Mouse (Mus musculus) heart, adult 2 months (tissue): Measurements from ENCODE around the gene Wipf3. TPM values are rescaled to one million over a fixed set of nuclear protein-coding genes. Genes with fewer than 3 reads are reported as not detected.

Experiments
- DNase-seq, 2 experiments: peaks; one replicate each; pipeline ENCODE4 v3.0.0; 2021
- H3K27ac ChIP-seq: fragments of 200-600 bp; 2 replicates; pipeline ENCODE4 v1.8.1; 2022
- H3K27me3 ChIP-seq: fragments of 200-500 bp; 2 replicates; pipeline ENCODE4 v1.6.1; 2012; ENCODE audit warnings: mild to moderate bottlenecking, low read length, inconsistent platforms, mixed read lengths; ENCODE audit not compliant: control insufficient read depth, insufficient read depth
- H3K36me3 ChIP-seq: fragments of 200-500 bp; 2 replicates; pipeline ENCODE4 v1.6.1; 2012; ENCODE audit warnings: low read length, inconsistent platforms; ENCODE audit not compliant: control insufficient read depth, insufficient read depth
- H3K4me1 ChIP-seq: fragments of 200-500 bp; 2 replicates; pipeline ENCODE4 v1.6.1; 2011; ENCODE audit warnings: low read length; ENCODE audit not compliant: control insufficient read depth, insufficient read depth
- H3K4me3 ChIP-seq: fragments of 200-600 bp; 2 replicates; pipeline ENCODE4 v1.8.1; 2022
- H3K79me2 ChIP-seq: fragments of 200-500 bp; replicated peaks from 2 replicates; pipeline ENCODE4 v1.6.1; 2012; ENCODE audit warnings: mild to moderate bottlenecking, inconsistent platforms, low read length, moderate library complexity, mixed read lengths; ENCODE audit not compliant: control insufficient read depth, insufficient read depth
- H3K9ac ChIP-seq: fragments of 200-500 bp; 2 replicates; pipeline ENCODE4 v1.6.1; 2012; ENCODE audit warnings: low read depth, mild to moderate bottlenecking, control low read depth, inconsistent platforms, low read length, mixed read lengths
- CTCF ChIP-seq: fragments of 200-600 bp; IDR thresholded peaks from 2 replicates; pipeline ENCODE4 v1.8.1; 2022; ENCODE audit warnings: antibody characterized with exemption, mild to moderate bottlenecking, moderate library complexity
- EP300 ChIP-seq: fragments of 200-500 bp; IDR thresholded peaks from 2 replicates; pipeline ENCODE4 v1.6.1; 2011; ENCODE audit warnings: low read depth, low read length, control low read depth; ENCODE audit not compliant: insufficient read depth
- POLR2A ChIP-seq: fragments of 200-500 bp; IDR thresholded peaks from 2 replicates; pipeline ENCODE4 v1.6.1; 2011; ENCODE audit warnings: mild to moderate bottlenecking, low read depth, low read length, control low read depth; ENCODE audit not compliant: insufficient read depth
- WGBS: fragments of 180-500 bp; shearing (Covaris S2); methylation state at CpG from one replicate; pipeline ENCODE4 v1.1.7; 2018; 5-methylcytosine and 5-hydroxymethylcytosine counted together
- intact Hi-C: fragments of 180-260 bp; cut with DNase I; formaldehyde crosslinking; loops from one replicate; pipeline ENCODE4 v1.15.1; 2025
- polyA plus RNA-seq: library from polyadenylated mRNA; depleted of rRNA; stranded (reverse); fragments of >200 nt; gene quantifications from 2 replicates; pipeline ENCODE4 v1.2.3, GENCODE M21; 2012
- total RNA-seq, 2 experiments: library from RNA; stranded (reverse); gene quantifications; 2 replicates each; pipeline ENCODE4 v1.2.3; 2021

Wipf3 gene
- total and polyA plus RNA-seq, 3 experiments, result 12.2 to 47.2 (median 26.3) TPM

DNA sequence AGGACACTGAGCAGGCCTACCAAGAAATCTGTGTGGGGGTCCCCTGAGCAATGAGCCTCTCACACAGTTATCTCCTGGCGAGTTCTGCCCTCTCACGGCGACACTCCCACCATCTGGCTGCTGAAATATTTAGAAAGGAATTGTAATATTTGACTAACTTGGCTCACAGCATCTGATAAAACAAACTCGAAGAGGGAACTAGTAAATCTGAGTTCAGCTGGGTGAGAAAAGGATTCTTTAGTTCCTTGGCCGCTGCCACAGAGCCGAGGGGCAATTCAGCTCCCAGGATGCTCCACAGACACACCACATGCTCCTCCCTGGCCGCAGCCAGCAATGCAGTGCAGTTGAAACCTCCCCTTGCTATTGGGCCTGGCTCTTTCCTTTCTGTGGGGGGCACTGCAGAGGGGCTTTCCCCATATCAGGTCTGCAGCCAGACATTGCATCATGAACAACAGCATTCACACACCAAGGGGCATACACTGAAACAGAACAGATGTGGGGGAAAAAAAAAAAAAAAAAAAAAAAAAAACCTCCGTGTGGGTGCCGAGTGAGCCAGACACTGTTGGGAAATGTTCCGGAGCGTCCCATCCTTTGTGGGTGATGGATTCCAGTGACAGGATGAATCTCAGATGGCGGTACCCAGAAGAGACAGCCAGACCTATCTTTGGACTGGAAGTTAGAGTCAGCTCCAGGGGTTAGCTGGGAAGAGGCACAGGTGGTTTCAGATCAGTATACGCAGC lies 3.6 kb downstream of the Wipf3 start:
- H3K9ac ChIP-seq, result no peak overlapping the region
- WGBS, result 52% methylated on average over 13 of the region's 13 CpGs
- TF ChIP-seq CTCF (no peak), POLR2A (no peak), EP300 (no peak)
- peaks cover 2% of the 10 kb centered on the region for H3K79me2 ChIP-seq
- H3K4me1 ChIP-seq, result peaks cover 2% of the 10 kb centered on the region; the same call in 1 of the 2 replicates
- H3K4me3 ChIP-seq, result no peak overlapping the region
- intact Hi-C loops, result loop anchor here (5.0 kb wide), 1 partner anchor 44 kb away; no protein-coding TSS in a partner anchor
- H3K27ac ChIP-seq, result no peak overlapping the region
- no peak for DNase-seq
- no peaks in the 10 kb centered on the region for H3K36me3 ChIP-seq
- no peaks in the 10 kb centered on the region for H3K27me3 ChIP-seq

DNA sequence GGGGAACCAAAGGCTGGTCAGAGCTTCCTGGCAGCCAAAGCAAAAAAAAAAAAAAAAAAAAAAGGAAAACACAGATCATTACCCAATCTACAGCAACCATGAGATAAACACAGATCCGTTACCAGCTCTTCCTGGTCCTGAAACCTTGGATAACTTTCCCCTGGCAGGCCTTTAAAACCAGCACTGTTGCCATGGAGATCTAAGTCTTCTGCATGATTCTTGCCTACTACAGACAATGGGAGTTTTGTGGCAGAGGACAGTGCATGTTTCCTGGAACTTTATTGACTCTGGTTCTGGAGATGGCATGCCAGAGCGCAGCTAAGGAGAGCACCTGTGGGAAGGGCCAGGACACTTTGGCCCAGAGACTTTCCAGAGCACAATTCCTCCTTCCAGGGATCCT lies 4.8 kb downstream of the Wipf3 start:
- H3K79me2 ChIP-seq, result peaks cover 2% of the 10 kb centered on the region
- intact Hi-C loops, result loop anchor here (5.0 kb wide), 1 partner anchor 43 kb away; no protein-coding TSS in a partner anchor
- H3K4me1 ChIP-seq, result peaks cover 2% of the 10 kb centered on the region; the same call in 1 of the 2 replicates
- WGBS, result 65% methylated on average over 2 of the region's 2 CpGs
- no peak overlapping the region for H3K4me3 ChIP-seq
- no peak overlapping the region for H3K9ac ChIP-seq
- DNase-seq, result no peak
- H3K27me3 ChIP-seq, result no peaks in the 10 kb centered on the region
- H3K36me3 ChIP-seq, result no peaks in the 10 kb centered on the region
- TF ChIP-seq POLR2A (no peak), EP300 (no peak), CTCF (no peak)
- no peak overlapping the region for H3K27ac ChIP-seq

DNA sequence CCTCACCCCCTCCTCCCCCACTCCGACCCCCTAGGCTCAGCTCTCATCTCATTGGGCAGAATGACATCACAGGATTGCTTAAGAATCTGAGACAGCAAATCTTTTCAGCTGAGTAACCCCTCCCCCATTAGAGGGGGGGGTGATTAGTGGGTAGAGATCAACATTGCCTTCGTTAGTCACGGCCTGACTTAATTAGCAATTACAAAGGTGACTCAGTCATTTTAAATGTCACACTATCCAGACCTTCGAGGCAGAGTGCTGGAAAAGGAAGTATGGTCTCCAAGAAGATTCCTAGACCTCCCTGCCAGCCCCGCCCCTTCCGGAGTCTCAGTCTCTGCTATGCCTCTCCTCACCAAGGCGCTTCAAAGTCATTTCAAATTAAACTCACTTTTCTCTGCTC lies 6.3 kb downstream of the Wipf3 start:
- peaks cover 2% of the 10 kb centered on the region for H3K79me2 ChIP-seq
- intact Hi-C loops, result no loop called here
- WGBS, result 54% methylated on average over 7 of the region's 7 CpGs
- no peaks in the 10 kb centered on the region for H3K36me3 ChIP-seq
- TF ChIP-seq POLR2A (no peak), CTCF (no peak), EP300 (no peak)
- no peak overlapping the region for H3K4me3 ChIP-seq
- no peaks in the 10 kb centered on the region for H3K27me3 ChIP-seq
- no peak overlapping the region for H3K9ac ChIP-seq
- H3K4me1 ChIP-seq, result peaks cover 2% of the 10 kb centered on the region; the same call in 1 of the 2 replicates
- no peak for DNase-seq
- no peak overlapping the region for H3K27ac ChIP-seq

GRCm38 (mm10) chr6:54436286-54436685 lies 6.9 kb downstream of the Wipf3 start:
- Histone ChIP-seq H3K27ac (no peak overlapping the region), H3K36me3 (no peaks in the 10 kb centered on the region), H3K9ac (no peak overlapping the region), H3K4me1 (peaks cover 2% of the 10 kb centered on the region; the same call in 1 of the 2 replicates), H3K27me3 (no peaks in the 10 kb centered on the region), H3K79me2 (peaks cover 2% of the 10 kb centered on the region), H3K4me3 (no peak overlapping the region)
- TF ChIP-seq EP300 (no peak), CTCF (no peak), POLR2A (no peak)
- intact Hi-C loops, result no loop called here
- WGBS, result 71% methylated on average over 5 of the region's 5 CpGs
- DNase-seq, result no peak

DNA sequence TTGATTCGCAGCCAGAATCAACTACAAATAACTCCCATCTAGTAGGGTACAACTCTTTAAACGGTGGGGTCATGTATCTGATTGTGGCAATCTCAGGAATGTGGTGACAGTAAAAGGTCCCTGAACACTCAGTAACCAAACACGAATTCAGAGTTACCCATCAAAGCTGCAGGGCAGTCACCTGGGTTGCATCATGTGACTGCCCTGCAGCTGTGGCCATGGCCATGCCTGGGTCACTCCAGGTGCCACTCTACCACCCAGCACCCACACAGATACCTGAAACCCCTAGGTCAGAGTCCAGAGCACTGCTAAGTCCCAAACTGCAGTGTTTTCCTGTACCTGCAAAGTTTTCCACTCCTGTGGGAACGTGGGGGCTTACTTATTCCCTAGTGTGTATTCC lies 9.1 kb downstream of the Wipf3 start:
- Histone ChIP-seq H3K79me2 (peaks cover 2% of the 10 kb centered on the region), H3K27ac (no peak overlapping the region), H3K4me1 (no peaks in the 10 kb centered on the region; the same call in 1 of the 2 replicates), H3K36me3 (no peaks in the 10 kb centered on the region; the same call in 1 of the 2 replicates), H3K9ac (no peak overlapping the region), H3K4me3 (no peak overlapping the region), H3K27me3 (no peaks in the 10 kb centered on the region)
- 59% methylated on average over 4 of the region's 4 CpGs for WGBS
- no peak for DNase-seq
- intact Hi-C loops, result no loop called here
- TF ChIP-seq EP300, result no peak
- no peak for TF ChIP-seq CTCF
- no peak for TF ChIP-seq POLR2A

DNA sequence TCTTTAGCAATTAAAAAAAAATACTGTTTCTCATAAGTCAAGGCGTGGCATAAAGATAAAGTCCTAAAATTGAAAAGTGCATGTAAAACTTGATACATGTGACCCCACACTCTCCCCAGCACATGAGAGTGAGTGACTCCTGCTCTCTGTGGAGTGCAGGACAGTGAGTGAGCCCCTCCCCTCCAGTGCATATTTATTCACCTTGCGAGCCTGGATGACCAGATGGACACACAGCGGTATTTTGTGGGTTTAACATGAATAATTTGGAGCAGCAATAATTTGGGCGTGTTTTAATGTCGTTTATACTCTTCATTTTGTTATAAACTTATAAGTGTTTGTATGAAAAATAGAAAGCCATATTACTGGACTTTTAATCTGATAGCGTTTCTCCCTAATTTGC lies 11.3 kb downstream of the Wipf3 start:
- Histone ChIP-seq H3K27me3 (no peaks in the 10 kb centered on the region), H3K36me3 (no peaks in the 10 kb centered on the region; the same call in 1 of the 2 replicates), H3K4me1 (no peaks in the 10 kb centered on the region; the same call in 1 of the 2 replicates), H3K4me3 (no peak overlapping the region), H3K79me2 (no peaks in the 10 kb centered on the region), H3K27ac (no peak overlapping the region), H3K9ac (no peak overlapping the region)
- TF ChIP-seq EP300 (no peak), CTCF (no peak), POLR2A (no peak)
- 94% methylated on average over 6 of the region's 6 CpGs for WGBS
- intact Hi-C loops, result no loop called here
- no peak for DNase-seq
